Comparison of ENCODE assay signal across 11 mouse cellular contexts in genomic region chr7:70300516-70300915, GRCm38 (mm10).
A peak's percentile ranks its signal among the peaks of the same experiment; 100 is the strongest.
DNase-seq lines count a peak whose midpoint lies in the region; ATAC-seq lines count a peak whose summit lies in the region.
"Had no signal": no experiment of that assay in that cellular context is flagged by ENCODE, and none has a peak within 500 bp of the region (broad histone marks: within the 10 kb centered on the region; RNA-seq: fewer than 3 reads in every experiment).

No protein-coding gene starts in this region.

- peak; percentile 95 for DNase-seq in heart, adult 11 months
- DNase-seq in adrenal gland, postnatal 36 days = peak; percentile 86 to 88
- DNase-seq in kidney, adult 9 months = peak; percentile 97
- DNase-seq in ovary, postnatal 36 days (ENCODE audit: low spot score) = peak; percentile 35
- no peak for DNase-seq in cerebellum, adult 9-11 months
- no peak for DNase-seq in neural tube, embryonic 10.5 days (ENCODE audit: extremely low spot score, low spot score)
- no peak for DNase-seq in hindbrain, embryonic 14.5 days (ENCODE audit: low spot score)
- DNase-seq: B cell, adult 2 months had no signal

- H3K9me3 ChIP-seq in heart, embryonic 11.5 days (replicated peaks; ENCODE audit: control insufficient read depth, low read length) = no peaks in the 10 kb centered on the region
- H3K9me3 ChIP-seq in hindbrain, embryonic 14.5 days (ENCODE audit: control insufficient read depth, low read length) = no peaks in the 10 kb centered on the region

- H3K27ac ChIP-seq in heart, embryonic 11.5 days (ENCODE audit: low read depth, low read length) = no peak overlapping the region
- no peak overlapping the region for H3K27ac ChIP-seq in hindbrain, embryonic 14.5 days
- H3K27ac ChIP-seq: macrophage had no signal

- WGBS in heart, embryonic 11.5 days (ENCODE audit: insufficient replicate concordance) = 71% methylated on average over 5 of the region's 5 CpGs
- WGBS in hindbrain, embryonic 14.5 days = 76% methylated on average over 5 of the region's 5 CpGs

- no peaks in the 10 kb centered on the region for H3K4me1 ChIP-seq in heart, embryonic 11.5 days (ENCODE audit: control insufficient read depth, insufficient read depth, low read length)
- H3K4me1 ChIP-seq in hindbrain, embryonic 14.5 days (replicated peaks; ENCODE audit: control insufficient read depth, insufficient read depth, low read length) = no peaks in the 10 kb centered on the region

- H3K27me3 ChIP-seq in heart, embryonic 11.5 days (ENCODE audit: control insufficient read depth, insufficient read depth, low read length) = no peaks in the 10 kb centered on the region
- H3K27me3 ChIP-seq in hindbrain, embryonic 14.5 days (ENCODE audit: control insufficient read depth, insufficient read depth, low read length) = no peaks in the 10 kb centered on the region

- H3K36me3 ChIP-seq in heart, embryonic 11.5 days (ENCODE audit: control insufficient read depth, insufficient read depth, low read length) = no peaks in the 10 kb centered on the region
- no peaks in the 10 kb centered on the region for H3K36me3 ChIP-seq in hindbrain, embryonic 14.5 days (replicated peaks; ENCODE audit: control insufficient read depth, insufficient read depth)

- H3K4me3 ChIP-seq in heart, embryonic 11.5 days (ENCODE audit: low read depth, low read length) = no peak overlapping the region
- H3K4me3 ChIP-seq in hindbrain, embryonic 14.5 days (replicated peaks; ENCODE audit: low read length) = no peak overlapping the region
- H3K4me3 ChIP-seq: erythroblast, embryonic 14.5 days had no signal

- no peak overlapping the region for H3K9ac ChIP-seq in heart, embryonic 11.5 days (ENCODE audit: low read depth, low read length)
- no peak overlapping the region for H3K9ac ChIP-seq in hindbrain, embryonic 14.5 days

- no peak overlapping the region for H3K4me2 ChIP-seq in heart, embryonic 11.5 days
- no peak overlapping the region for H3K4me2 ChIP-seq in hindbrain, embryonic 14.5 days (replicated peaks)

- no peak for ATAC-seq in heart, embryonic 11.5 days (replicated peaks; ENCODE audit: insufficient number of reproducible peaks, low FRiP score, low TSS enrichment)
- ATAC-seq in hindbrain, embryonic 14.5 days (ENCODE audit: low FRiP score) = no peak

Comparison
In these comparisons a context has a peak if more than half of its experiments do, and no peak if none do; other contexts are left out.
1. DNase-seq: peak in heart, adult 11 months (single experiment), adrenal gland, postnatal 36 days (2 of 2), kidney, adult 9 months (single experiment) and ovary, postnatal 36 days (single experiment); none in cerebellum, adult 9-11 months (single experiment), neural tube, embryonic 10.5 days (single experiment) and hindbrain, embryonic 14.5 days (single experiment).